In the genomic region with DNA sequence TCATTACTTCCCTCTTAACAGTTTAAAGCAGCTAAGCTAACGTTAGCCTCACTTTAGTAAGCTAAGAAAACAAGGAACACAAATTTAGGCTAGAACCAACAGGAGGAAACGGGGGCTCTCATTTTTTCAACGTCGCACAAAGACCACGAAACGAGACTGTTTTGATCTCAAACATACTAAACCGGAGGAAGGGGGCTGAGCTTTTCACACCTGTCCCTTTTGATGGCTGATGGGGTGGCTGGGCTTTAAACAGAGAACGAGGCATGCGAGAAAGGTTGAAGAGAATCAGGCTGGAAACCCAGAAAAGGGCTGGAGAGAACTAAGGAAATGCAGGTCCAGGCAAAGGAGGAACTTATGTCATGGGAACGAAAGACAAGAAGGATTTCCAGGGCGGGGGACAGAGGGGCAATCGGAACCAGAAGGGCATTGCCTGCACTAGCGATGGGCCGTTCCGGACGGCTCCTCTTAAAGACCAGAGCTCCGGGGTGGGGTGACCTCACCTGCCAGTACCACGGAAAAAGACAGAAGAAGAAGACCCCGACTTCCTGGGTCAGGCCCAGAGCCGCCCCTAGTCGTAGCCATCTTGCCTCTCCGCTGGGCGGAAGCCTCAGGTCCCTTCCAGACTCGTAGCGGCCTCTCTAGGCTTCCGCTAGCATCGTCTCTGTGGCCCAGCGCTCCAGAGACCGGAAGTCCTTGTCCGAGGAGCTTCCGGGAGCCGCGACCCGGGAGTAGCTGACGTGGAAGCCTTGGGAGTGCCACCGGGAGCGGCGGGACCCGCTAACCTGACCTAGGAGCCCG, we compare ENCODE assay signal across 7 mouse cellular contexts. TPM values are rescaled to one million over a fixed set of nuclear protein-coding genes. Genes with fewer than 3 reads are reported as not detected.
DNase-seq lines count a peak whose midpoint lies in the region; ATAC-seq lines count a peak whose summit lies in the region.

Gene Copa, plus strand, starts transcription at position 429 of the 798 bp plus-strand sequence.
Gene Ncstn, minus strand, starts transcription at position 695 of the 798 bp plus-strand sequence.

- WGBS in embryonic facial prominence, embryonic 12.5 days = under 1% methylated on average over 40 of the region's 40 CpGs
- under 1% methylated on average over 40 of the region's 40 CpGs for WGBS in limb, embryonic 11.5 days
- under 1% methylated on average over 40 of the region's 40 CpGs for WGBS in midbrain, embryonic 14.5 days

- peak within 1 kb of the TSS; percentile 78 for H3K27ac ChIP-seq in embryonic facial prominence, embryonic 12.5 days
- H3K27ac ChIP-seq in limb, embryonic 11.5 days (replicated peaks; ENCODE audit: low read depth, low read length) = no peak within 1 kb of the TSS
- H3K27ac ChIP-seq in midbrain, embryonic 14.5 days (replicated peaks; ENCODE audit: low read depth, low read length) = peak within 1 kb of the TSS; percentile 88

- peaks cover 13% of the 10 kb centered on the region; the same call in 1 of the 2 replicates for H3K36me3 ChIP-seq in embryonic facial prominence, embryonic 12.5 days
- peaks cover 3% of the 10 kb centered on the region; the same call in 1 of the 2 replicates for H3K36me3 ChIP-seq in limb, embryonic 11.5 days (ENCODE audit: control insufficient read depth, insufficient read depth, low read length)
- H3K36me3 ChIP-seq in midbrain, embryonic 14.5 days (ENCODE audit: control insufficient read depth, insufficient read depth, low read length) = peaks cover 29% of the 10 kb centered on the region

- H3K9me3 ChIP-seq in embryonic facial prominence, embryonic 12.5 days = no peaks in the 10 kb centered on the region
- H3K9me3 ChIP-seq in limb, embryonic 11.5 days (ENCODE audit: control insufficient read depth, low read length) = no peaks in the 10 kb centered on the region
- no peaks in the 10 kb centered on the region for H3K9me3 ChIP-seq in midbrain, embryonic 14.5 days (ENCODE audit: control insufficient read depth, low read length)

- ATAC-seq in embryonic facial prominence, embryonic 12.5 days (ENCODE audit: insufficient number of reproducible peaks, insufficient read depth, low FRiP score, low TSS enrichment) = peak; percentile 97
- ATAC-seq in limb, embryonic 11.5 days (ENCODE audit: insufficient number of reproducible peaks, low FRiP score, low TSS enrichment, low read depth) = peak; percentile 96
- ATAC-seq in midbrain, embryonic 14.5 days (ENCODE audit: low FRiP score, low TSS enrichment) = peak; percentile 97

- H3K9ac ChIP-seq in embryonic facial prominence, embryonic 12.5 days = peak within 1 kb of the TSS; percentile 85
- H3K9ac ChIP-seq in limb, embryonic 11.5 days (ENCODE audit: low read length) = peak within 1 kb of the TSS; percentile 80
- H3K9ac ChIP-seq in midbrain, embryonic 14.5 days (replicated peaks; ENCODE audit: low read length) = peak within 1 kb of the TSS; percentile 83

- H3K27me3 ChIP-seq in embryonic facial prominence, embryonic 12.5 days = no peaks in the 10 kb centered on the region
- H3K27me3 ChIP-seq in limb, embryonic 11.5 days (ENCODE audit: control insufficient read depth, insufficient read depth, low read length) = no peaks in the 10 kb centered on the region
- no peaks in the 10 kb centered on the region for H3K27me3 ChIP-seq in midbrain, embryonic 14.5 days (ENCODE audit: control insufficient read depth, insufficient read depth, low read length)

- peak; percentile 89 for DNase-seq in adrenal gland, postnatal 25 days
- peak; percentile 99 for DNase-seq in heart, adult 11 months
- DNase-seq in kidney, adult 18-20 months = peak; percentile 94
- DNase-seq in limb, embryonic 11.5 days (ENCODE audit: low spot score) = peak; percentile 95
- DNase-seq in midbrain, embryonic 14.5 days = peak; percentile 98
- peak; percentile 80 to 86 for DNase-seq in spleen, adult 18-20 months

- H3K4me2 ChIP-seq in embryonic facial prominence, embryonic 12.5 days (replicated peaks) = peak within 1 kb of the TSS; percentile 77
- H3K4me2 ChIP-seq in limb, embryonic 11.5 days (ENCODE audit: low read depth, severe bottlenecking) = peak within 1 kb of the TSS; percentile 53
- H3K4me2 ChIP-seq in midbrain, embryonic 14.5 days (ENCODE audit: low read length) = peak within 1 kb of the TSS; percentile 64

- H3K4me1 ChIP-seq in embryonic facial prominence, embryonic 12.5 days = peaks cover 13% of the 10 kb centered on the region
- H3K4me1 ChIP-seq in limb, embryonic 11.5 days (ENCODE audit: control insufficient read depth, insufficient read depth, low read length) = peaks cover 5% of the 10 kb centered on the region
- H3K4me1 ChIP-seq in midbrain, embryonic 14.5 days (ENCODE audit: control insufficient read depth, insufficient read depth, low read length) = peaks cover 21% of the 10 kb centered on the region

- peak within 1 kb of the TSS; percentile 87 for H3K4me3 ChIP-seq in embryonic facial prominence, embryonic 12.5 days
- H3K4me3 ChIP-seq in limb, embryonic 11.5 days (ENCODE audit: low read depth, low read length) = peak within 1 kb of the TSS; percentile 84
- H3K4me3 ChIP-seq in midbrain, embryonic 14.5 days (replicated peaks; ENCODE audit: low read depth, low read length) = peak within 1 kb of the TSS; percentile 71

RNA-seq across cellular contexts. Expression of gene Copa, which starts in this region (rescaled TPM):
- 184 and 190 TPM in 2 replicates for total RNA-seq in adrenal gland, postnatal 25 days (2021)
- polyA plus RNA-seq in embryonic facial prominence, embryonic 12.5 days (2016; fragmentation: Nextera tagmentation; extraction: Ambion mirVana) = 231 and 236 TPM in 2 replicates
- polyA plus RNA-seq in limb, embryonic 11.5 days (2014; fragmentation: Nextera tagmentation; extraction: Ambion mirVana) = 173 and 197 TPM in 2 replicates
- polyA plus RNA-seq in midbrain, embryonic 14.5 days (2014; fragmentation: Nextera tagmentation; extraction: Ambion mirVana) = 96.5 and 188 TPM in 2 replicates

RNA-seq across cellular contexts. Expression of gene Ncstn, which starts in this region (rescaled TPM):
- total RNA-seq in adrenal gland, postnatal 25 days (2021) = 101 and 117 TPM in 2 replicates
- 106 and 107 TPM in 2 replicates for polyA plus RNA-seq in embryonic facial prominence, embryonic 12.5 days (2016; fragmentation: Nextera tagmentation; extraction: Ambion mirVana)
- polyA plus RNA-seq in limb, embryonic 11.5 days (2014; fragmentation: Nextera tagmentation; extraction: Ambion mirVana) = 86.8 and 89.2 TPM in 2 replicates
- polyA plus RNA-seq in midbrain, embryonic 14.5 days (2014; fragmentation: Nextera tagmentation; extraction: Ambion mirVana) = 97.7 and 117 TPM in 2 replicates
